Mouse (Mus musculus) limb, embryonic 11.5 days (tissue): ENCODE data around the gene Ston2. TPM values are rescaled to one million over a fixed set of nuclear protein-coding genes. Genes with fewer than 3 reads are reported as not detected.

Experiments
- ATAC-seq: fragments of 200-750 bp; cut with Nextera tagmentation; 2 replicates; pipeline ENCODE4 v1.8.0; 2017; ENCODE audit warnings: low read depth; ENCODE audit not compliant: insufficient number of reproducible peaks, low FRiP score, low TSS enrichment
- DNase-seq: peaks from one replicate; pipeline ENCODE4 v3.0.0-alpha.2; 2015; ENCODE audit warnings: low spot score
- H3K27ac ChIP-seq: fragments of 300-500 bp; sonication (generic); replicated peaks from 2 replicates; pipeline ENCODE4 v1.5.1; 2014; ENCODE audit warnings: low read depth, mild to moderate bottlenecking, low read length
- H3K27me3 ChIP-seq: fragments of 300-500 bp; sonication (generic); 2 replicates; pipeline ENCODE4 v1.6.1; 2014; ENCODE audit warnings: mild to moderate bottlenecking, low read length, mixed read lengths; ENCODE audit not compliant: control insufficient read depth, insufficient read depth
- H3K36me3 ChIP-seq: fragments of 300-500 bp; sonication (generic); 2 replicates; pipeline ENCODE4 v1.6.1; 2014; ENCODE audit warnings: mild to moderate bottlenecking, low read length, moderate library complexity, mixed read lengths; ENCODE audit not compliant: control insufficient read depth, insufficient read depth
- H3K4me1 ChIP-seq: fragments of 300-500 bp; sonication (generic); 2 replicates; pipeline ENCODE4 v1.6.1; 2014; ENCODE audit warnings: low read length, mixed read lengths; ENCODE audit not compliant: control insufficient read depth, insufficient read depth
- H3K4me2 ChIP-seq: fragments of 300-500 bp; sonication (generic); 2 replicates; pipeline ENCODE4 v1.6.1; 2014; ENCODE audit warnings: low read depth, mild to moderate bottlenecking, moderate library complexity; ENCODE audit not compliant: severe bottlenecking
- H3K4me3 ChIP-seq: fragments of 300-500 bp; sonication (generic); 2 replicates; pipeline ENCODE4 v1.5.1; 2014; ENCODE audit warnings: low read depth, low read length
- H3K9ac ChIP-seq: fragments of 300-500 bp; sonication (generic); 2 replicates; pipeline ENCODE4 v1.6.1; 2014; ENCODE audit warnings: mild to moderate bottlenecking, low read length
- H3K9me3 ChIP-seq: fragments of 300-500 bp; sonication (generic); 2 replicates; pipeline ENCODE4 v1.6.1; 2016; ENCODE audit warnings: low read length; ENCODE audit not compliant: control insufficient read depth
- WGBS: fragments of 180-500 bp; shearing (Covaris S2); extraction: QIAGEN DNeasy Blood & Tissue Kit; methylation state at CpG from one replicate; pipeline ENCODE4 v1.1.7; 2014; 5-methylcytosine and 5-hydroxymethylcytosine counted together
- polyA plus RNA-seq: library from polyadenylated mRNA; unstranded; fragments of >200 nt; fragmentation: Nextera tagmentation; extraction: Ambion mirVana; gene quantifications from 2 replicates; pipeline ENCODE4 v1.2.1, GENCODE M21; 2014

Ston2 gene
- polyA plus RNA-seq, 1 experiment from 2014 or later: 6.3 TPM

DNA sequence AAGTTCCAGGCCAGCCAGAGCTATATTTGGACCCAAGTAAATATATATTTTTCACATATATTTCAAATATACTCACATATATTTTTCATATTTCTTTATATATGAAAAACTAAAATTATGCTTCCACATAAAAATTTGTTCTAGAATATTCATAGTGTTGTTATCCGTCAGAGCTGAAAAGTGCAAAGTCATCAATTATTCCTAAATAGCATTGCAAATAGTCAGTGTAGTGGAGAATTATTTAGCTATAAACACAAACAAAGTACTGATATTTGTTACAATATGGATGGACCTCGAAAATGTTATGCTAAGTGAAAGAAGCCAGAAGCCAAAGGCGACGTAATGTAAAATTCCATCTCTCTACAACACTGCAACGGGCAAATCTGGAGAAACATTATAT is 6.8 kb downstream of the Ston2 start:
- ATAC-seq: no peak

DNA sequence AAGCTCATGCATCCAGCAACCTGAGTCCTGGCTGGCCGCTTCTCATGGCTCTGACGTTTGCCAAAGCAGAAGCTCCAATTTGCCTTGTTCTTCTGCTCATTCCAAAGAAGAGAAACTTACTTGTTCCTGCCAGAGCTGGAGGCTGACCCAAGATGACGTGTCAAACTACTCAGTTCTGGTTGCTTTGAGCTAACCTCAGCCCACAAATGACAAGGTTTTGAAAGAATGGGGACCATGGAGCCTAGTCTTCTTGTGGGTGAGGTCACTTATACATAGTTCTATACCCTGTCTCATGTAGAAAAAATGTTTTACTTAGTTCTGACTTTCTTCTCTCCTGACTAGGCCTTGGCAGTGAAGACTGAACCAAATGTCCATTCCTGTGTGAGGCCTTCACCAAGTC is 7.7 kb downstream of the Ston2 start:
- no peaks in the 10 kb centered on the region for H3K36me3 ChIP-seq
- no peaks in the 10 kb centered on the region; the same call in 1 of the 2 replicates for H3K27me3 ChIP-seq

More for the DNA sequence above, 6.8 kb downstream of the Ston2 start:
- Histone ChIP-seq H3K4me1 (peaks cover 3% of the 10 kb centered on the region), H3K9me3 (no peaks in the 10 kb centered on the region), H3K4me2 (no peak overlapping the region), H3K27ac (no peak overlapping the region), H3K27me3 (no peaks in the 10 kb centered on the region; the same call in 1 of the 2 replicates), H3K4me3 (no peak overlapping the region), H3K36me3 (no peaks in the 10 kb centered on the region), H3K9ac (no peak overlapping the region)
- no peak for DNase-seq
- WGBS: 89% methylated on average over 5 of the region's 5 CpGs

DNA sequence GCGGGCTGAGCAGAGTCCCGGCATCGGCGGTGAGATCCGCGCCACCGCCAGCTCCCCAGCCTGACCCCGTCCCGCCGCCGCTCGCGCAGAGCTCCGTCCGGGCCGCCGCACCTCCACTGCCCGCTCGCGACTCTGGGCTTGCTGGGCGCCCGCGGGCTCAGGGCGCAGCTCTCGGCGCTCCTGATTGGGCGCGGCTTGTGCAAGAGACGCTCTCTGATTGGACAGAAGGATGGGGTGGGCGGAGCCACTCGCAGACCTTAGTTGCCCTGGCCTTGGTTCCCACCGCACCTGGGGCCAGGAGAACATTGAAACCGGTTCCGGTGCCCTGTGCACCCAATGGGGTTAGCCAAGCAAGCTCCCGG is 9.2 kb downstream of the Ston2 start:
- Histone ChIP-seq H3K27ac (no peak overlapping the region), H3K27me3 (no peaks in the 10 kb centered on the region; the same call in 1 of the 2 replicates), H3K36me3 (no peaks in the 10 kb centered on the region), H3K4me2 (peak overlapping the region; percentile 96), H3K9me3 (no peaks in the 10 kb centered on the region), H3K9ac (peak overlapping the region; percentile 51), H3K4me3 (peak overlapping the region; percentile 53), H3K4me1 (no peaks in the 10 kb centered on the region)
- peak; percentile 91 for ATAC-seq
- DNase-seq: peak; percentile 85
- WGBS: 0% methylated on average over 30 of the region's 35 CpGs

More for the DNA sequence above, 7.7 kb downstream of the Ston2 start:
- no peak overlapping the region for H3K9ac ChIP-seq
- H3K4me1 ChIP-seq: no peaks in the 10 kb centered on the region
- DNase-seq: no peak
- H3K9me3 ChIP-seq: no peaks in the 10 kb centered on the region
- no peak overlapping the region for H3K4me3 ChIP-seq
- 80% methylated on average over 3 of the region's 3 CpGs for WGBS
- no peak overlapping the region for H3K4me2 ChIP-seq
- ATAC-seq: no peak
- no peak overlapping the region for H3K27ac ChIP-seq

DNA sequence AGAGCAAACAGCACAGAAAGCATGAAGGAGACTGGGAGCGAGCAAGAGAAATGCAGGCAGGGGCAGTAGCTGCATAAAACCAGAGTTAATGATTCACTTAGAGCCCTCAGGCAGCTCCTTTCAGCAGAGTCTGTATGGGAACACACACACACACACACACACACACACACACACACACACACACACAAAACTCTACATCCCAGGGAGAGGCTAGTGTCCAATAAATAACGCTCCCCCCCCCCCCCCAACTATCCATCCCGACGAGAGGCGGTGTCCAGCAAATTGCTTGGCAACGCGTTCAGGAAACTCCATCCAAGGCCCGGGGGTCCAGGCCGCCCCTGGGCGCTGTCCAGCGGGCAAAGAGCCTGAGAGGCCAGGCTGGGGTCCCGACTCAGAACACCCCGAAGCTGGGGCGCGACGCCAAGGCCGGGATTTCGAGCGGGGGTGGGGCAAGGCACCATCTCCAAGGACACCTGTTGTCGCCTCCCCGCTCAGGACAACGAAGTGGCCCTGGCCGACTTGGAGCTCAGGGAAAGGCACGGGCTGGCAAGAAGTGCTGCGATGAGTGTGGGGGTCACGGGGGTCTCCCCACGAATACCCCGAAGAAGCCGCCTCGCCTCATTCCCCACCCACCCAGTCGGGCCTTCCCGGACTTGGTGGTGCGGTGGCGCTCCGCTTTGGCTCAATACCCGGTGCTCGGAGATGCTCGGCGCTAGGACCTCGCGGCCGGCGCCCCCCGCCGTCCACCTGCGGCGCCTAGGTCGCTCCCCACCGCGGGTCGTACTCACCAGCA is 9.8 kb downstream of the Ston2 start:
- Histone ChIP-seq H3K9ac (peak overlapping the region; percentile 51), H3K27me3 (no peaks in the 10 kb centered on the region; the same call in 1 of the 2 replicates), H3K36me3 (no peaks in the 10 kb centered on the region), H3K4me1 (no peaks in the 10 kb centered on the region), H3K27ac (no peak overlapping the region), H3K9me3 (no peaks in the 10 kb centered on the region), H3K4me3 (peak overlapping the region; percentile 53), H3K4me2 (peak overlapping the region; percentile 96)
- peak; percentile 76 for ATAC-seq
- peak; percentile 64 for DNase-seq
- WGBS: 1% methylated on average over 45 of the region's 51 CpGs

DNA sequence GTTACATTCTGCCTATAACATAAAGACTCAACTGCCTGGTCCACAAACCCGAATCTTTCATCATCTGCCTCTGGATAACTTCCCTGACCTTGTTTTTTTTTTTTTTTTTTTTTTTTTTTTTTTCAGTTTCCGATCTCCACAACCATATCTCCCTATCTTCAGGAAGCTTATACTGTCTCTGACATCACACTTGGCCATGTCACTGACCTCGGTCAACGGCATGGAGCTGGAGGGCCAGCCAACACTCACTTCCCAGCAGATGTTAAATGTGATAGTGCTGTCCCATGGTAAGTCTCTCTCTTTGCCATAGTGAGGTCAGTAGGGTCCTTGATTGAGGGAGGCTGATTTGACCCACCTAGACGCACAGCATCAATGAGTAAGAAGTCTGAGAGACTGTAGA is 11.8 kb downstream of the Ston2 start:
- Histone ChIP-seq H3K27ac (no peak overlapping the region), H3K4me2 (no peak overlapping the region), H3K9me3 (no peaks in the 10 kb centered on the region), H3K36me3 (no peaks in the 10 kb centered on the region), H3K9ac (no peak overlapping the region), H3K4me1 (no peaks in the 10 kb centered on the region), H3K27me3 (no peaks in the 10 kb centered on the region; the same call in 1 of the 2 replicates), H3K4me3 (no peak overlapping the region)
- DNase-seq (no peak), ATAC-seq (no peak)
- WGBS: 81% methylated on average over 5 of the region's 5 CpGs

DNA sequence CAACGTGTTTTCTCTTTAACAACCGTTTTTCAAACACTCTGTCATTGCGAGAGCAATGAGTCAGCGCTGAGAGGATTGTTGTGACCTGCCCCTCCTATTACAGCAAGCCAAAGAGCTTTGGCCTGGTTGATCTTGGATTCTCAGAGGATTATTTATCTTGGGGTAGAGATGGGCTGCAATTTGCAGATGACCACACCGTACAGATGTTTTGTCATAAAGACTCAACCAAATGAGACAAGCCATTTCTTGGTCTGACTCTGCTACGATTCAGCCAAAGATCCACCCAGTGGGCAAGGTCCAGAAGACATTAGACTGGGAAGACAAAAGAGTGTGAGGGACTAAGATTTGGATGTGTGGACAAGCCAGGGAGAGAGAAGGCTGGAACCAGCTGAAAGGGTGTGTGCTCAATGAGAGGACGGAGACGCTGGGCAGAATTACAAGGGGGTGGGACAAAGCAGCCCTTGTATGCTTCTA is 13.3 kb downstream of the Ston2 start:
- 73% methylated on average over 8 of the region's 8 CpGs for WGBS
- Histone ChIP-seq H3K36me3 (no peaks in the 10 kb centered on the region), H3K4me1 (no peaks in the 10 kb centered on the region), H3K9ac (no peak overlapping the region), H3K9me3 (no peaks in the 10 kb centered on the region), H3K27me3 (no peaks in the 10 kb centered on the region; the same call in 1 of the 2 replicates), H3K4me2 (no peak overlapping the region), H3K4me3 (no peak overlapping the region), H3K27ac (no peak overlapping the region)
- no peak for ATAC-seq
- DNase-seq: no peak

DNA sequence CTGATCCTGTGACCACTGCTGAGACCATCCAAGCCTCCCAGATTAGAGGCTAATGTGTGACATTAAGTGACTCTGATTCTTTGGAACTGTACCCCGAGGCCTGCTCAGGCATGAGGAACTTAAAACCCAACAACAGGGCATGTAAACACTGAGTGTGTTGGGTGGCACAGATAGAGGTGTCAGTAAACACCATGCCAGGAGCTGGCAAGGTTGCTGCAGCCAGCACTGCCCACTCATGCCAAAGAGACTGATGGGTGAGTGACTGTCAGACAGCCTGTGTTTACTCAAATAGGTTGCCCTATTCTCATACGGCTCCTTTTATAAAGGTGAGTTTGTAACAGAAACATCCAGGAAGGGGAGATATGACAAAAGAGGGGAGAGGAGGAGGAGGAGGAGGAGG is 19.3 kb downstream of the Ston2 start:
- no peak overlapping the region for H3K4me2 ChIP-seq
- H3K9ac ChIP-seq: no peak overlapping the region
- H3K4me3 ChIP-seq: no peak overlapping the region
- DNase-seq (no peak), ATAC-seq (no peak)
- H3K27me3 ChIP-seq: no peaks in the 10 kb centered on the region
- 81% methylated on average over 2 of the region's 2 CpGs for WGBS
- no peaks in the 10 kb centered on the region for H3K9me3 ChIP-seq
- no peaks in the 10 kb centered on the region for H3K4me1 ChIP-seq
- no peaks in the 10 kb centered on the region for H3K36me3 ChIP-seq
- H3K27ac ChIP-seq: no peak overlapping the region

DNA sequence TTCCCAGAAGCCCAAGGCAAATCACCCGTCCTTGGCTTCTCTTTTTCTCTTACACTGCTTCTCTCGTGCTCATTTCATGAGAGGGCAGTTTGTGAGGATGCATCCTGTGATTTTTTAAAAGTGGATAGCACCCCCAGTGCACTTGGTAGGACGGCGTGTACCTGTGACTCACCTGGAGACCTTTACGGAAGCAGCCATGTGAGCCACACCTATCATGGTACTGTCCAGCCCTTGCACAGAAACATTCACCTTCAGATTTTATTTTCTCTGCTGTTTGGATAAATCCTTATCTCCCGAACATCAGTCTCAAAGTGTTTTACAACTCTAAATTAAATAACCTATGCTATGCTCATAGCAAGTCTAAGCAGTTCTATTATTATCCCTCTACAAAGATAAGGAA is 20.0 kb downstream of the Ston2 start:
- Histone ChIP-seq H3K27ac (no peak overlapping the region), H3K9ac (no peak overlapping the region), H3K4me3 (no peak overlapping the region), H3K27me3 (no peaks in the 10 kb centered on the region), H3K36me3 (no peaks in the 10 kb centered on the region), H3K9me3 (no peaks in the 10 kb centered on the region), H3K4me1 (no peaks in the 10 kb centered on the region), H3K4me2 (no peak overlapping the region)
- 88% methylated on average over 6 of the region's 6 CpGs for whole genome bisulfite sequencing
- ATAC-seq: no peak
- no peak for DNase-seq
